Mouse (Mus musculus): ENCODE measurements at regions not wholly inside any gene's neighbourhood (a gene's known extent, or its start where the extent isn't known, plus 50 kb on each side); places are given as distances from the start of the nearest gene placed in this dataset.

- no peak for DNase-seq (ENCODE audit: low read depth, low spot score)
Observed at GRCm38 (mm10) chr3:147444005-147444763, 592.0 kb downstream of the Ttll7 start.

GRCm38 (mm10) chr3:147445066-147445844 lies 593.1 kb downstream of the Ttll7 start:
- DNase-seq (ENCODE audit: low read depth, low spot score) = no peak

GRCm38 (mm10) chr3:147445884-147446283 lies 593.7 kb downstream of the Ttll7 start:
- peak; percentile 64 for DNase-seq (ENCODE audit: low read depth, low spot score)

- DNase-seq (ENCODE audit: low read depth, low spot score) = no peak
Observed at GRCm38 (mm10) chr3:147452176-147452575, 600.0 kb downstream of the Ttll7 start.

GRCm38 (mm10) chr3:147455383-147455782 lies 603.2 kb downstream of the Ttll7 start:
- DNase-seq (ENCODE audit: low read depth, low spot score) = no peak

- no peak for DNase-seq (ENCODE audit: low read depth, low spot score)
Observed at GRCm38 (mm10) chr3:147456294-147456693, 604.1 kb downstream of the Ttll7 start.

GRCm38 (mm10) chr3:147458115-147458514 lies 605.9 kb downstream of the Ttll7 start:
- DNase-seq (ENCODE audit: low read depth, low spot score) = peak; percentile 45

- DNase-seq (ENCODE audit: low read depth, low spot score) = no peak
Observed at GRCm38 (mm10) chr3:147479890-147480289, 627.7 kb downstream of the Ttll7 start.

Data from forelimb bud, embryonic 11.5 days (tissue).